Mouse (Mus musculus) forebrain, embryonic 13.5 days (tissue): Measurements from ENCODE around the gene A930018P22Rik. TPM values are rescaled to one million over a fixed set of nuclear protein-coding genes. Genes with fewer than 3 reads are reported as not detected.

Source experiments
- ATAC-seq: fragments of 200-750 bp; cut with Nextera tagmentation; 2 replicates; pipeline ENCODE4 v1.8.0; 2017
- H3K27ac ChIP-seq: fragments of 300-500 bp; sonication (generic); 2 replicates; pipeline ENCODE4 v1.5.1; 2015; ENCODE audit warnings: inconsistent platforms, mild to moderate bottlenecking, moderate library complexity
- H3K27me3 ChIP-seq: fragments of 300-500 bp; sonication (generic); 2 replicates; pipeline ENCODE4 v1.6.1; 2015; ENCODE audit warnings: mild to moderate bottlenecking, inconsistent platforms
- H3K36me3 ChIP-seq: fragments of 300-500 bp; sonication (generic); 2 replicates; pipeline ENCODE4 v1.6.1; 2015; ENCODE audit warnings: mild to moderate bottlenecking, inconsistent platforms; ENCODE audit not compliant: poor library complexity, severe bottlenecking
- H3K4me1 ChIP-seq: fragments of 300-500 bp; sonication (generic); 2 replicates; pipeline ENCODE4 v1.6.1; 2015; ENCODE audit warnings: inconsistent platforms
- H3K4me2 ChIP-seq: fragments of 300-500 bp; sonication (generic); 2 replicates; pipeline ENCODE4 v1.6.1; 2015; ENCODE audit warnings: inconsistent platforms, mild to moderate bottlenecking, moderate library complexity
- H3K4me3 ChIP-seq: fragments of 300-500 bp; sonication (generic); 2 replicates; pipeline ENCODE4 v1.5.1; 2015; ENCODE audit warnings: mild to moderate bottlenecking, inconsistent platforms
- H3K9ac ChIP-seq: fragments of 300-500 bp; sonication (generic); 2 replicates; pipeline ENCODE4 v1.6.1; 2015; ENCODE audit warnings: mild to moderate bottlenecking, inconsistent platforms
- H3K9me3 ChIP-seq: fragments of 300-500 bp; sonication (generic); replicated peaks from 2 replicates; pipeline ENCODE4 v1.6.1; 2016; ENCODE audit warnings: inconsistent platforms
- WGBS: fragments of 180-500 bp; shearing (Covaris S2); methylation state at CpG from one replicate; pipeline ENCODE4 v1.1.7; 2015; 5-methylcytosine and 5-hydroxymethylcytosine counted together
- polyA plus RNA-seq: library from polyadenylated mRNA; unstranded; fragments of >200 nt; fragmentation: Nextera tagmentation; extraction: Ambion mirVana; gene quantifications from 2 replicates; pipeline ENCODE4 v1.2.1, GENCODE M21; 2015

A930018P22Rik gene
- polyA plus RNA-seq, 1 experiment from 2014 or later, result not detected

DNA sequence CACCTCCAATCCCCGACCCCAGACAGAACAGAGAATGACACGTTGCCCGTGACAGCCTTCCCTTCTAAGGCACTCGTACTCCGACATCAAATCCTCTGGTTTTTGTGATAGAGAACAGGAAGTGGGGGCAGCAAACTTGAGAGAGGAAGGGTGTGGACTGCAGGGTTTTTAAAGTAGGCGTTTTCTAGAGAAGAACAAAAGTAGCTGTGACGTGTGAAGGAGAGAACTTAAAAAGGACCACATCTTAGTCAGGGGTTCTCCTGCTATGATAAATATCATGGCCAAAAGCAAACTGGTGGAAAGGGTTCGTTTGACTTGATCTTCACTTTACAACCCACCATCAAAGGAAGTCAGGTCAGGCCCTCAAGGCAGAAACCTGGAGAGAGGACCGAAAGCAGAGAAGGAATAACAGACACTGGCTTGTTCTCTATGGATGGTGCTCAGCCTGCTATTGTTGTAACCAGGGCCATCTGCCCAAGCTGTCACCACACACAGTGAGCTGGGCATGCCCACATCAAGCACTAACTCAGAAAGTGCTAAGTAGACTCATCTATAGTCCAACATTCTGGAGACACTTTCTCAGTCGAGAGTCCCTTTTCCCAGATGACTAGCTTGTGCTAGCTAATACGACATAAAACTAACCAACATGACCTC, 50.3 kb downstream of the A930018P22Rik start:
- Histone ChIP-seq H3K4me1 (peaks cover 28% of the 10 kb centered on the region), H3K27me3 (no peaks in the 10 kb centered on the region), H3K27ac (no peak overlapping the region), H3K36me3 (no peaks in the 10 kb centered on the region), H3K4me3 (no peak overlapping the region), H3K9me3 (no peaks in the 10 kb centered on the region), H3K9ac (no peak overlapping the region), H3K4me2 (no peak overlapping the region)
- ATAC-seq, result no peak
- WGBS, result 84% methylated on average over 11 of the region's 11 CpGs

DNA sequence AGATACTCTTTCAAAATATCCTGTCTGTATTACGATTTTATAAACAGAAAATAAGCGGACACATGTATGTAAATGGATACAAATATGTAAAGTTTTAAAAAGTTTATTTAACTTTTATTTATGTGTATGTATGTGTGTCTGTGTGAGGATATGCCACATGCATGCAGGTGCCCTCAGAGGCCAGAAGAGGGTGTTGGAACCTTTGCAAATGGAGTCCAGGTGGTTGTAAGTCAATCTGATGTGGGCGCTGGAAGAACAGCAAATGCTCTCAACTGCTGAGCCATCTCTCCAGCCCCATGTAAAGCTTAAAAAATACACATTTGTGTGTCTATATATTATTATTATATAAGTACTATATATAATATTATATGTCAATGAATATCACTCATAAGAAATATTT, 50.9 kb downstream of the A930018P22Rik start:
- Histone ChIP-seq H3K4me1 (peaks cover 22% of the 10 kb centered on the region), H3K9me3 (no peaks in the 10 kb centered on the region), H3K36me3 (no peaks in the 10 kb centered on the region), H3K27me3 (no peaks in the 10 kb centered on the region), H3K27ac (no peak overlapping the region), H3K9ac (no peak overlapping the region), H3K4me2 (no peak overlapping the region), H3K4me3 (no peak overlapping the region)
- no peak for ATAC-seq
- 98% methylated on average over 3 of the region's 3 CpGs for WGBS

Other genes starting within 250 kb of the A930018P22Rik start
- 19.8 and 23.3 TPM in 2 replicates for gene Lmo2, start 164.8 kb upstream of the A930018P22Rik start, polyA plus RNA-seq
- 60.2 and 60.6 TPM in 2 replicates for gene Fbxo3, start 95.0 kb upstream of the A930018P22Rik start, polyA plus RNA-seq
- 1.7 and 1.8 TPM in 2 replicates for gene 4931422A03Rik, start 94.4 kb upstream of the A930018P22Rik start, polyA plus RNA-seq
- gene Gm10912, start 56.9 kb upstream of the A930018P22Rik start, polyA plus RNA-seq, result not detected in 2 replicates
- not detected in 2 replicates for gene Gm10799, start 54.2 kb upstream of the A930018P22Rik start, polyA plus RNA-seq
- 1.2 and 2.4 TPM in 2 replicates for gene Cd59b, start 52.9 kb upstream of the A930018P22Rik start, polyA plus RNA-seq
- 7.9 and 8.1 TPM in 2 replicates for gene Cd59a, start 27.0 kb upstream of the A930018P22Rik start, polyA plus RNA-seq